Mouse (Mus musculus): Measurements from ENCODE around the gene S100a13. TPM values are rescaled to one million over a fixed set of nuclear protein-coding genes. Genes with fewer than 3 reads are reported as not detected.

The S100a13 gene
- polyA plus RNA-seq, 2 experiments = 11.1 to 19.7 TPM

DNA sequence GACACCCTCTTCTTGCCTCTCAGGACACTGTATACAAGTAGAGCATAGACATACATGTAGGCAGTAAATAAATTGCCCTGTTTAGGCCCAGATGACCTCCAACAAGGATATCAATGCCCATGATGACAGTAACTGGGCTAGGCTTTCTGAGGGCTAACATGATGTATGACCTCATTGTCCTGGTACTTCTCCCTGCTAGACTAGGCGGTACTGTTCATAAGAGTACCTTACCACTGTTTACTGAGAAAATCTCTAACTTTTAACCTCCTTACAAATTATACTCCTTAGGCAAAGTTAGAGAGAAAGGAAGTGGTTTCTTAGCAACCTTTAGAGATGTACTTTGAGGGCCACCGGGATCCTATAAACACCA is 36.2 kb downstream of the S100a13 start:
- no peaks in the 10 kb centered on the region for H3K36me3 ChIP-seq (replicated peaks; ENCODE audit: control insufficient read depth, insufficient read depth, low read depth)
- DNase-seq (ENCODE audit: low read depth in 3 of 3, low spot score in 3 of 3) (no peak), ATAC-seq (ENCODE audit: insufficient read depth) (no peak)
- no peak overlapping the region for H3K9ac ChIP-seq (replicated peaks)
- no peak overlapping the region for H3K4me3 ChIP-seq (ENCODE audit: insufficient read depth in 1 of 2, low read depth in 2 of 2, low read length in 2 of 2)
- no peaks in the 10 kb centered on the region for H3K27me3 ChIP-seq (ENCODE audit: control insufficient read depth, insufficient read depth, low read length)
- no peak for TF ChIP-seq CTCF (IDR thresholded peaks at IDR 0.05; ENCODE audit: low read depth)
- no peak for TF ChIP-seq EP300 (IDR thresholded peaks at IDR 0.05; ENCODE audit: low read depth)
- H3K9me3 ChIP-seq (ENCODE audit: control insufficient read depth, low read length) = no peaks in the 10 kb centered on the region
- H3K27ac ChIP-seq = no peak overlapping the region
- H3K4me2 ChIP-seq (ENCODE audit: low read depth) = no peak overlapping the region
- no peaks in the 10 kb centered on the region for H3K4me1 ChIP-seq (replicated peaks; ENCODE audit: control insufficient read depth in 2 of 2, insufficient read depth in 2 of 2, low read length in 1 of 2)
- WGBS (ENCODE audit: insufficient replicate concordance) = 71% methylated on average over 2 of the region's 2 CpGs

DNA sequence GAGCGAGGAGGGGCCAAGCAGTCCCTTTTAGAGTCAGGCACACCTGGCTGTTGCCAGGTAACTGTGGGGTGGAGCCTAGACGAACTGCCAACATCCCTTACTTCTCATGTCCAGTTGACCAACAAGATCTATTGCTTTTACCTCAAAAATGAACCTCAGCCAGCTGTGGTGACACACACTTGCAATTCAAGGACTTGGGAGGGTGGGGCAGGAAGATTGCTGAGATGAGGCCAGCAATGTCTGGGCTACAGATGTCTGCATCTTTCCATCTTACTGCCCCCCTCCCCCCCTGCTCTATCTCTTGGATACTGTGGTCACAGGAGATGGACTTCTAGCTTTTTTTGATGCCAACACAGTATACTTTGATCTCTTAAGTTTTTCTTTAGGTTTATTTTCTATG is 38.0 kb downstream of the S100a13 start:
- Histone ChIP-seq H3K4me3 (ENCODE audit: insufficient read depth in 1 of 2, low read depth in 2 of 2, low read length in 2 of 2) (no peak overlapping the region), H3K4me2 (ENCODE audit: low read depth) (no peak overlapping the region), H3K9ac (replicated peaks) (no peak overlapping the region), H3K36me3 (replicated peaks; ENCODE audit: control insufficient read depth, insufficient read depth, low read depth) (no peaks in the 10 kb centered on the region), H3K4me1 (replicated peaks; ENCODE audit: control insufficient read depth in 2 of 2, insufficient read depth in 2 of 2, low read length in 1 of 2) (no peaks in the 10 kb centered on the region), H3K27me3 (ENCODE audit: control insufficient read depth, insufficient read depth, low read length) (no peaks in the 10 kb centered on the region), H3K27ac (no peak overlapping the region), H3K9me3 (ENCODE audit: control insufficient read depth, low read length) (no peaks in the 10 kb centered on the region)
- no peak for DNase-seq (ENCODE audit: low read depth in 3 of 3, low spot score in 3 of 3)
- TF ChIP-seq EP300 (IDR thresholded peaks at IDR 0.05; ENCODE audit: low read depth) (no peak), CTCF (IDR thresholded peaks at IDR 0.05; ENCODE audit: low read depth) (no peak)
- ATAC-seq (ENCODE audit: insufficient read depth) = no peak
- WGBS (ENCODE audit: insufficient replicate concordance) = 43% methylated on average over 2 of the region's 2 CpGs

DNA sequence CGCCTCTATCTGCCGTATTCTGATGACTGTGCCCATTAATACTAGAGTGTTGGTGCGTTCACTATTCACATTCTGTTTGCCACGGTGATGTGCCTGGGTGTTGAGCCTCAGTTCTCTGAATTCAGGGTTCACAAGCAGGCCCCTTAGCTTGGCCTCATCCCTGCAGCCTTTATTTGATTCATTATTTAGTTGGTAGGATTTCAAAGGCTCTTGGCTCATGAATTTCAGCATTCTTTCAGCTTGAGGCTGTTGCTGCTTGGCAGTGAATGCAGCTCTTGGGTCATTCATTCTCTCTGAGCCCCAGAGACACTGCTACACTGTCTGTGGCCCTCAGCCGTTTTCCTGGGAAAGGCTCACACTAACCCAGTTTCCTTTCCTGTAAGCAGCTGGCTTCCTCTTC is 41.7 kb downstream of the S100a13 start:
- H3K36me3 ChIP-seq (replicated peaks; ENCODE audit: control insufficient read depth, insufficient read depth, low read depth) = no peaks in the 10 kb centered on the region
- H3K9me3 ChIP-seq (ENCODE audit: control insufficient read depth, low read length) = no peaks in the 10 kb centered on the region
- DNase-seq (ENCODE audit: low read depth in 3 of 3, low spot score in 3 of 3) (no peak), ATAC-seq (ENCODE audit: insufficient read depth) (no peak)
- WGBS (ENCODE audit: insufficient replicate concordance) = 53% methylated on average over 5 of the region's 5 CpGs
- TF ChIP-seq CTCF (IDR thresholded peaks at IDR 0.05; ENCODE audit: low read depth) = no peak
- no peak for TF ChIP-seq EP300 (IDR thresholded peaks at IDR 0.05; ENCODE audit: low read depth)
- no peaks in the 10 kb centered on the region for H3K27me3 ChIP-seq (ENCODE audit: control insufficient read depth, insufficient read depth, low read length)
- no peak overlapping the region for H3K4me3 ChIP-seq (ENCODE audit: insufficient read depth in 1 of 2, low read depth in 2 of 2, low read length in 2 of 2)
- H3K27ac ChIP-seq = no peak overlapping the region
- no peak overlapping the region for H3K9ac ChIP-seq (replicated peaks)
- no peaks in the 10 kb centered on the region for H3K4me1 ChIP-seq (replicated peaks; ENCODE audit: control insufficient read depth in 2 of 2, insufficient read depth in 2 of 2, low read length in 1 of 2)
- H3K4me2 ChIP-seq (ENCODE audit: low read depth) = no peak overlapping the region

DNA sequence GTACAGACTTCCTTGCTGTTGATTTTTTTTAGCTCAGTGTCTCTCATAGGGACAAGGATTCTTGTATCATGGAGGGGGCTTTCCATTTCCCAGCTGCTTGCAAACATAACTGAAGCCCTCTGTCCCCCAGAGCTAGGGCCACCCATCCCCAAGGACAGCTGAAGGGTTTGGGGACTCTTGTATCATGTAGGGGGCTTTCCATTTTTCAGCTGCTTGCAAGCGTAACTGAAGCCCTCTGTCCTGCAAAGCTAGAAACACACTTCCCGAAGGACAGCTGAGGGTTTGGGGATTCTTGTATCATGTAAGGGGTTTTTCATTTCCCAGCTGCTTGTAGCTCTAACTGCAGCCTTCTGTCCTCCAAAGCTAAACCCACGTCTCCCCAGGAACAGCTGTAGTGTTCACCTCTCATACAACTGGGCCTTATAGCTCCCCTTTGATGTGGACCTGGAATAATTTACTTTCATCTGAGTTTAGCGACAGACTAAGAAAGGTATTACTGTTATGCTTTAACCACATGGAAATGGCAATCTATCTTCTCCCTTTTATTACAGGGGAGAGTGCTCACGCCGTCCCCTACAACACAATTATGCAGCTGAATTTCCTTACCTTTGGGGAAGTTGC is 45.9 kb downstream of the S100a13 start, which contains the start of gene S100a3:
TSS of gene S100a3 (plus strand) at position 571 of the 621 bp plus-strand sequence.
- Histone ChIP-seq H3K4me1 (replicated peaks; ENCODE audit: control insufficient read depth in 2 of 2, insufficient read depth in 2 of 2, low read length in 1 of 2) (no peaks in the 10 kb centered on the region), H3K4me3 (ENCODE audit: insufficient read depth in 1 of 2, low read depth in 2 of 2, low read length in 2 of 2) (no peak within 1 kb of the TSS), H3K4me2 (ENCODE audit: low read depth) (no peak within 1 kb of the TSS), H3K27me3 (ENCODE audit: control insufficient read depth, insufficient read depth, low read length) (no peaks in the 10 kb centered on the region), H3K27ac (no peak within 1 kb of the TSS), H3K9ac (replicated peaks) (no peak within 1 kb of the TSS), H3K36me3 (replicated peaks; ENCODE audit: control insufficient read depth, insufficient read depth, low read depth) (no peaks in the 10 kb centered on the region), H3K9me3 (ENCODE audit: control insufficient read depth, low read length) (no peaks in the 10 kb centered on the region)
- no peak for DNase-seq (ENCODE audit: low read depth in 3 of 3, low spot score in 3 of 3)
- no peak for ATAC-seq (ENCODE audit: insufficient read depth)
- 59% methylated on average over 6 of the region's 6 CpGs for WGBS (ENCODE audit: insufficient replicate concordance)
- TF ChIP-seq EP300 (IDR thresholded peaks at IDR 0.05; ENCODE audit: low read depth) (no peak), CTCF (IDR thresholded peaks at IDR 0.05; ENCODE audit: low read depth) (no peak)

Other genes starting within 250 kb of the S100a13 start
- gene Dennd4b, start 249.2 kb upstream of the S100a13 start, polyA plus RNA-seq (2012; rRNA removed) = 3.9 and 4.6 TPM in 2 replicates
- 1.0 and 1.6 TPM in 2 replicates for gene Dennd4b, start 249.2 kb upstream of the S100a13 start, polyA plus RNA-seq (2014; fragmentation: Nextera tagmentation; extraction: Ambion mirVana)
- 4.4 and 5.6 TPM in 2 replicates for gene Gatad2b, start 221.3 kb upstream of the S100a13 start, polyA plus RNA-seq (2012; rRNA removed)
- gene Gatad2b, start 221.3 kb upstream of the S100a13 start, polyA plus RNA-seq (2014; fragmentation: Nextera tagmentation; extraction: Ambion mirVana) = 2.2 and 3.2 TPM in 2 replicates
- 2.1 TPM in 2 replicates for gene Slc27a3, start 124.5 kb upstream of the S100a13 start, polyA plus RNA-seq (2012; rRNA removed)
- 0.76 and 1.0 TPM in 2 replicates for gene Slc27a3, start 124.5 kb upstream of the S100a13 start, polyA plus RNA-seq (2014; fragmentation: Nextera tagmentation; extraction: Ambion mirVana)
- 11.3 and 12.7 TPM in 2 replicates for gene Ints3, start 80.8 kb upstream of the S100a13 start, polyA plus RNA-seq (2012; rRNA removed)
- 6.6 and 9.4 TPM in 2 replicates for gene Ints3, start 80.8 kb upstream of the S100a13 start, polyA plus RNA-seq (2014; fragmentation: Nextera tagmentation; extraction: Ambion mirVana)
- gene Npr1, start 48.6 kb upstream of the S100a13 start, polyA plus RNA-seq (2012; rRNA removed) = 6.5 and 7.2 TPM in 2 replicates
- 2.8 and 4.0 TPM in 2 replicates for gene Npr1, start 48.6 kb upstream of the S100a13 start, polyA plus RNA-seq (2014; fragmentation: Nextera tagmentation; extraction: Ambion mirVana)
- gene Ilf2, start 38.3 kb upstream of the S100a13 start, polyA plus RNA-seq (2012; rRNA removed) = 23.3 and 34.5 TPM in 2 replicates
- gene Ilf2, start 38.3 kb upstream of the S100a13 start, polyA plus RNA-seq (2014; fragmentation: Nextera tagmentation; extraction: Ambion mirVana) = 46.5 and 48.9 TPM in 2 replicates
- 7.4 and 9.3 TPM in 2 replicates for gene Snapin, start 23.4 kb upstream of the S100a13 start, polyA plus RNA-seq (2012; rRNA removed)
- 17.0 and 18.7 TPM in 2 replicates for gene Snapin, start 23.4 kb upstream of the S100a13 start, polyA plus RNA-seq (2014; fragmentation: Nextera tagmentation; extraction: Ambion mirVana)
- 33.6 and 49.9 TPM in 2 replicates for gene Chtop, start 4.9 kb upstream of the S100a13 start, polyA plus RNA-seq (2012; rRNA removed)
- gene Chtop, start 4.9 kb upstream of the S100a13 start, polyA plus RNA-seq (2014; fragmentation: Nextera tagmentation; extraction: Ambion mirVana) = 29.7 and 32.7 TPM in 2 replicates
- gene S100a1, start within 50 bp of the S100a13 start, polyA plus RNA-seq (2012; rRNA removed) = 9.2 and 14.9 TPM in 2 replicates
- gene S100a1, start within 50 bp of the S100a13 start, polyA plus RNA-seq (2014; fragmentation: Nextera tagmentation; extraction: Ambion mirVana) = 20.8 and 27.1 TPM in 2 replicates
- 0.11 and 0.13 TPM in 2 replicates for gene S100a14, start 12.4 kb downstream of the S100a13 start, polyA plus RNA-seq (2012; rRNA removed)
- not detected in 2 replicates for gene S100a14, start 12.4 kb downstream of the S100a13 start, polyA plus RNA-seq (2014; fragmentation: Nextera tagmentation; extraction: Ambion mirVana)
- gene S100a16, start 22.8 kb downstream of the S100a13 start, polyA plus RNA-seq (2012; rRNA removed) = 12.3 and 15.5 TPM in 2 replicates
- gene S100a16, start 22.8 kb downstream of the S100a13 start, polyA plus RNA-seq (2014; fragmentation: Nextera tagmentation; extraction: Ambion mirVana) = 24.1 and 24.9 TPM in 2 replicates
- not detected in 2 replicates for gene S100a3, start 46.1 kb downstream of the S100a13 start, polyA plus RNA-seq (2012; rRNA removed)
- 0.20 TPM in 1 of 2 replicates, not detected in the other for gene S100a3, start 46.1 kb downstream of the S100a13 start, polyA plus RNA-seq (2014; fragmentation: Nextera tagmentation; extraction: Ambion mirVana)
- gene S100a2, start 75.8 kb downstream of the S100a13 start, polyA plus RNA-seq (2012; rRNA removed) = not detected in 2 replicates
- not detected in 2 replicates for gene S100a2, start 75.8 kb downstream of the S100a13 start, polyA plus RNA-seq (2014; fragmentation: Nextera tagmentation; extraction: Ambion mirVana)
- gene Gm42674, start 87.5 kb downstream of the S100a13 start, polyA plus RNA-seq (2012; rRNA removed) = not detected in 2 replicates
- not detected in 2 replicates for gene Gm42674, start 87.5 kb downstream of the S100a13 start, polyA plus RNA-seq (2014; fragmentation: Nextera tagmentation; extraction: Ambion mirVana)
- gene S100a4, start 89.3 kb downstream of the S100a13 start, polyA plus RNA-seq (2012; rRNA removed) = 1.0 and 2.0 TPM in 2 replicates
- gene S100a4, start 89.3 kb downstream of the S100a13 start, polyA plus RNA-seq (2014; fragmentation: Nextera tagmentation; extraction: Ambion mirVana) = 0.73 and 1.0 TPM in 2 replicates
- not detected in 2 replicates for gene S100a5, start 94.1 kb downstream of the S100a13 start, polyA plus RNA-seq (2012; rRNA removed)
- not detected in 2 replicates for gene S100a5, start 94.1 kb downstream of the S100a13 start, polyA plus RNA-seq (2014; fragmentation: Nextera tagmentation; extraction: Ambion mirVana)
- 3.4 and 5.4 TPM in 2 replicates for gene S100a6, start 98.4 kb downstream of the S100a13 start, polyA plus RNA-seq (2012; rRNA removed)
- 7.2 and 13.6 TPM in 2 replicates for gene S100a6, start 98.4 kb downstream of the S100a13 start, polyA plus RNA-seq (2014; fragmentation: Nextera tagmentation; extraction: Ambion mirVana)
- gene S100a7a, start 139.6 kb downstream of the S100a13 start, polyA plus RNA-seq (2012; rRNA removed) = not detected in 2 replicates
- not detected in 2 replicates for gene S100a7a, start 139.6 kb downstream of the S100a13 start, polyA plus RNA-seq (2014; fragmentation: Nextera tagmentation; extraction: Ambion mirVana)
- gene S100a8, start 154.5 kb downstream of the S100a13 start, polyA plus RNA-seq (2012; rRNA removed) = 203 and 418 TPM in 2 replicates
- gene S100a8, start 154.5 kb downstream of the S100a13 start, polyA plus RNA-seq (2014; fragmentation: Nextera tagmentation; extraction: Ambion mirVana) = 838 and 1,223 TPM in 2 replicates
- 292 and 431 TPM in 2 replicates for gene S100a9, start 181.3 kb downstream of the S100a13 start, polyA plus RNA-seq (2012; rRNA removed)
- gene S100a9, start 181.3 kb downstream of the S100a13 start, polyA plus RNA-seq (2014; fragmentation: Nextera tagmentation; extraction: Ambion mirVana) = 583 and 836 TPM in 2 replicates
- gene Pglyrp4, start 212.5 kb downstream of the S100a13 start, polyA plus RNA-seq (2012; rRNA removed) = 0.02 TPM in 1 of 2 replicates, not detected in the other
- gene Pglyrp4, start 212.5 kb downstream of the S100a13 start, polyA plus RNA-seq (2014; fragmentation: Nextera tagmentation; extraction: Ambion mirVana) = 0.06 TPM in 1 of 2 replicates, not detected in the other

All from liver, embryonic 14.5 days (tissue).